Mouse (Mus musculus) kidney, postnatal 0 days (tissue): ENCODE measurements around the gene Traf3ip1. TPM values are rescaled to one million over a fixed set of nuclear protein-coding genes. Genes with fewer than 3 reads are reported as not detected.

Experiments
- ATAC-seq: fragments of 200-750 bp; cut with Nextera tagmentation; replicated peaks from 2 replicates; pipeline ENCODE4 v1.8.0; 2017; ENCODE audit warnings: low read depth, moderate number of reproducible peaks, moderate TSS enrichment, moderate library complexity; ENCODE audit not compliant: low FRiP score
- DNase-seq: peaks from one replicate; pipeline ENCODE4 v3.0.0-alpha.2; 2016; ENCODE audit warnings: low spot score
- H3K27ac ChIP-seq: fragments of 300-500 bp; sonication (generic); 2 replicates; pipeline ENCODE4 v1.5.1; 2014; ENCODE audit warnings: mild to moderate bottlenecking
- H3K27me3 ChIP-seq: fragments of 300-500 bp; sonication (generic); 2 replicates; pipeline ENCODE4 v1.6.1; 2014; ENCODE audit warnings: low read length, mixed read lengths; ENCODE audit not compliant: insufficient read depth
- H3K36me3 ChIP-seq: fragments of 300-500 bp; sonication (generic); 2 replicates; pipeline ENCODE4 v1.6.1; 2014; ENCODE audit warnings: low read length, mixed read lengths; ENCODE audit not compliant: insufficient read depth
- H3K4me1 ChIP-seq: fragments of 300-500 bp; sonication (generic); replicated peaks from 2 replicates; pipeline ENCODE4 v1.6.1; 2014; ENCODE audit warnings: antibody characterized with exemption, low read length, mixed read lengths; ENCODE audit not compliant: insufficient read depth
- H3K4me2 ChIP-seq: fragments of 300-500 bp; sonication (generic); 2 replicates; pipeline ENCODE4 v1.6.1; 2014; ENCODE audit warnings: mild to moderate bottlenecking, low read length, moderate library complexity, mixed read lengths
- H3K4me3 ChIP-seq: fragments of 300-500 bp; sonication (generic); replicated peaks from 2 replicates; pipeline ENCODE4 v1.5.1; 2014; ENCODE audit warnings: low read depth, low read length
- H3K9ac ChIP-seq: fragments of 300-500 bp; sonication (generic); 2 replicates; pipeline ENCODE4 v1.6.1; 2014; ENCODE audit warnings: low read depth, low read length
- H3K9me3 ChIP-seq: fragments of 300-500 bp; sonication (generic); replicated peaks from 2 replicates; pipeline ENCODE4 v1.6.1; 2016; ENCODE audit warnings: low read length, inconsistent platforms, mixed read lengths
- CTCF ChIP-seq: IDR thresholded peaks from 2 replicates; pipeline ENCODE4 v1.5.1; 2016; ENCODE audit warnings: antibody characterized with exemption, low read depth, mild to moderate bottlenecking, moderate library complexity
- WGBS: fragments of 180-500 bp; shearing (Covaris S2); extraction: QIAGEN DNeasy Blood & Tissue Kit; methylation state at CpG from one replicate; pipeline ENCODE4 v1.1.7; 2014; 5-methylcytosine and 5-hydroxymethylcytosine counted together
- polyA plus RNA-seq: library from polyadenylated mRNA; unstranded; fragments of >200 nt; fragmentation: Nextera tagmentation; extraction: Ambion mirVana; gene quantifications from 2 replicates; pipeline ENCODE4 v1.2.1, GENCODE M21; 2015

Gene Traf3ip1
- polyA plus RNA-seq, 1 experiment from 2014 or later = 6.3 TPM

DNA sequence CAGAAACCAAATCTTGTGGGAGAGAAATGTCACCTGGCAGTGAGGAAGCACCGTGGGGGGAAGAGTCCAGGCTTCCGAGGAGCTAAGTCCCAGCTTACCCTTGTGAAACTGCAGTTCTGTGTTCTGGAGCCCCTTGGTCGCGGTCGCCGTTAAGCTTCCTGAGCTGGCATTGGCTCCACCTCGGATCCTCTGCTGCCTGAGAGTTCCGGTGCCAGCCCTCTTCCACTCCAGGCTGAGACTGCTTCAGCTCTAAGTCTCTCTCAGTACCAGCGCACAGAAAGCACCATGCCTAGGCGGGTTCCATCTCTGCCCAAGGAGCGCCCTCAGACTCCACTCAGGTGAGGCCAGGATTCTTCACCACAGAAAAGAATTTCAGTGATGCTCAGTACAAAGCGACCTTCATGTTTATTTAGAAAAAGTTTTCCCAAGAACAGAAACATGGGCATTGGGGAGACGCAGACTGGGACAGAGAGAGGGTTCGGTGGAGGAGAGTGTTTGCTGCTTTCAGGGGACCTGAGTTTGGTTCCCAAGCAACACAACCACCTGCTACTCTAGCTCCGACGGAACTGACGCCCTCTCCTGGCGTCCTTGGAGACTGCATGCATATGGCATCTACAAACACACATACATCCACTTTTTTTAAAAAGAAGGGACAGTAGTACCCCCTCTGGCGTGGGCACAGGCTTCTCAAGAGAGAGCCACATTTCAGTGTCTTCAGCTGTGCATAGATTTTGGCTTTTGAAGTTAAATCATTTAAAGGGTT, 39.7 kb downstream of the Traf3ip1 start:
- ATAC-seq (no peak), DNase-seq (no peak)
- Histone ChIP-seq H3K27ac (no peak overlapping the region), H3K4me1 (no peaks in the 10 kb centered on the region), H3K36me3 (0 out of 2 replicates have a peak, but pooled peaks cover 3% of the 10 kb centered on the region), H3K4me3 (no peak overlapping the region), H3K9ac (no peak overlapping the region), H3K4me2 (no peak overlapping the region), H3K9me3 (no peaks in the 10 kb centered on the region), H3K27me3 (no peaks in the 10 kb centered on the region)
- WGBS = 75% methylated on average over 19 of the region's 19 CpGs
- no peak; the same call in 1 of the 2 replicates for TF ChIP-seq CTCF

DNA sequence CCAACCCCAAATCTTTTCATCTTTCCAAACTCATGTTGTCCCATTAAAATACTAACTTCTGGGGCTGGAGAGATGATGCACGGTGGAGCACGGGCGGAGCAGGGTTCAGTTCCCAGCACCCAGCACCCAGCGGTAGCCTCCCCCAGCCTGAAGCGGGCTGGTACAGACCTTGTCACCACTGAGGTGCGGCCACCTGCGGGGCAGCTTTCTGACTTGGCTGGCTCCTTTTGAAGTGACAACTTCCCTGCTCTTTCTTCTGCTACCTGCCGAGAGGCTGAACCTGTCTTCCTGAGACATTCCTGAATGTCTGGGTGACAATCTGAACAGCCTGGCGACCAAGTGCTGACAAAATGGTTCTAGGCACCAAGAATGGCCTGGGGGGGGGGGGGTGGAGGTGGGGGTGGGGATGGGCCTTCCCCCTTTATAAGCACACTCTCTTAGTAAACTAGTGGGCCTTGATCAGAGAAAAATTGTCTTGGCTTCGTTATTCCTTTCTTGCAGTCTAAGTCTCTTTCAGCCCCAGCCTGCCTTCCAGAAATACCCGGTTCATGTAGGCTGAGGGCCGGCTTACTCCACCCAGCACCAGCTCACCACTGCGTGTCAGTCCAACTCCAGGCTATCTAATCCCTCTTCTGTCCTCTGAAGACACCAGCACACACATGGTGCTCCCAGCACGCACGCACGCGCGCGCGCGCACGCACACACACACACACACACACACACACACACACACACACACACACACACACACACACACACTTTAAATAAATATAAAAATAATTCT, 43.5 kb downstream of the Traf3ip1 start:
- no peaks in the 10 kb centered on the region for H3K27me3 ChIP-seq
- DNase-seq (no peak), ATAC-seq (no peak)
- no peak overlapping the region for H3K4me3 ChIP-seq
- no peaks in the 10 kb centered on the region for H3K36me3 ChIP-seq
- no peak overlapping the region for H3K9ac ChIP-seq
- no peak overlapping the region for H3K4me2 ChIP-seq
- peaks cover 6% of the 10 kb centered on the region for H3K4me1 ChIP-seq
- H3K27ac ChIP-seq = no peak overlapping the region
- H3K9me3 ChIP-seq = no peaks in the 10 kb centered on the region
- TF ChIP-seq CTCF = no peak
- WGBS = 39% methylated on average over 22 of the region's 22 CpGs

DNA sequence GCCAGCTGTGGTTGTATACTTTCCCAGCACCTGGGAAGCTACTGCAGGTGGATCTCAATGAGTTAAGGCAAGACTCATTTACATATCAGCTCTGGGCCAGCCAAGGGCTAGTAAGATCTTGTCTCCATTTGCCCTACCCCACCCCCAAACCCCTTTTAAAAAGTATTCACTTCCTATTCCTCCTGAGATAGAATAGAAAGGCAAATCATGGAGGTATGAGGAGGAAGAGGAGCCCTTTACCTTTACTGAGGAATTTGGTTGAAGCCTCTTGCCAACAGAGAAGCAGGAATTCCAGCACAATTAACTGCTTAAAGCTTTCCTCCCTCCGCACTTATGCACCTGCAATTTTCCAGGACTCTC, 44.1 kb downstream of the Traf3ip1 start:
- TF ChIP-seq CTCF = no peak
- H3K4me2 ChIP-seq = no peak overlapping the region
- DNase-seq (no peak), ATAC-seq (no peak)
- 52% methylated on average over 1 of the region's 1 CpGs for whole genome bisulfite sequencing
- H3K9ac ChIP-seq = no peak overlapping the region
- H3K4me3 ChIP-seq = no peak overlapping the region
- no peaks in the 10 kb centered on the region for H3K36me3 ChIP-seq
- H3K27ac ChIP-seq = no peak overlapping the region
- no peaks in the 10 kb centered on the region for H3K27me3 ChIP-seq
- no peaks in the 10 kb centered on the region for H3K9me3 ChIP-seq
- peaks cover 6% of the 10 kb centered on the region for H3K4me1 ChIP-seq

DNA sequence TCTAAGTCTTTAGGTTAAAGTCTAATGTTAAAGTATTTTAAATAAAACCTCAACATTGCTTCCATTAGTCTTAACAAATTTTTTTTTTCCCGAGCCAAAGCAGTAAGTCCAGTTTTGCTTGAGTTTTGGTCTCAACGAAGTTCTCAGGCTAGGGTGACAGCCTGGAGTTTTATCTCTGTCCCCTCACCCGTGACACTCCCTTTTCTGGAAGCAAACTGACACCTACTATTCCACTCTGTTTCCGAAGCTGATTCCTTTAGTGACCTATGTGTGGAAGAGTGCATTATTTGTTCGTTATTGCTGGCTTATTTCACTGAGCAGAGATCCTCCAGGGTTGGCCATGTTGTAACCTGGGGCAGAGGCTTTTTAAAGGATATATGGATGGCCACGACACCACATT, 44.8 kb downstream of the Traf3ip1 start:
- ATAC-seq (no peak), DNase-seq (no peak)
- peak overlapping the region; percentile 85; the same call in 1 of the 2 replicates for H3K4me2 ChIP-seq
- H3K36me3 ChIP-seq = no peaks in the 10 kb centered on the region
- H3K4me1 ChIP-seq = peaks cover 6% of the 10 kb centered on the region
- no peak overlapping the region for H3K4me3 ChIP-seq
- no peak for TF ChIP-seq CTCF
- H3K27ac ChIP-seq = no peak overlapping the region
- no peaks in the 10 kb centered on the region for H3K27me3 ChIP-seq
- H3K9me3 ChIP-seq = no peaks in the 10 kb centered on the region
- H3K9ac ChIP-seq = no peak overlapping the region
- 20% methylated on average over 6 of the region's 6 CpGs for WGBS

DNA sequence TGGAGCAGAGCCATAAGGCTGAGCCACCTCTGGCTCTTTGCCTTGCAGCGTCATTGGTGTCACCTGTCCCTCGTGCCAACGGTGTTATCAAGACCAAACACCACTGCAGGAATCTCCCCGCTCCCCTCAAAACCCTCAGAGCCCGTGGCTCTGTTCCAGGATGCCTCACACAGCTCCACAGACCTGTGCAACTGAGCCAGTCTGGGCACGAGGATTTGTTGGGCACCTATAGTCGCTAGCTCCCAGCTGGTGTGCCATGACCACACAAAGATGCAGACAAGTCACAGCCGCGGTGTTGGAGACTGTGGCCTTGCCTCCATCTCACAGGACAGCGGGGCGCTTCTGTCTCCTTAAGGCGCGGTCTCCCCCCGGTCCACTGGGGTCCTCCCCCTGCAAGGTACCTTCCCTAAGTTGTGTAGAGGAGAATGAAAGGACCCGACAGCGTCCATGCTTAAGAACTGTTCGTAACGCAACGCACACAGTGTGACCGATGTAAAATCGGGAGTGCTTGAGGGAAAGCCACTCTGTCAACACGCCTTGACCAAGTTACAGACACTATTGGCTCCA, 45.3 kb downstream of the Traf3ip1 start:
- ATAC-seq (peak; percentile 26), DNase-seq (no peak)
- Histone ChIP-seq H3K27me3 (no peaks in the 10 kb centered on the region), H3K27ac (no peak overlapping the region), H3K9me3 (no peaks in the 10 kb centered on the region), H3K36me3 (0 out of 2 replicates have a peak, but pooled peaks cover under 1% of the 10 kb centered on the region), H3K4me1 (peaks cover 6% of the 10 kb centered on the region), H3K9ac (no peak overlapping the region), H3K4me2 (peak overlapping the region; percentile 85), H3K4me3 (peak overlapping the region; percentile 65)
- TF ChIP-seq CTCF = no peak
- WGBS = 3% methylated on average over 22 of the region's 22 CpGs

DNA sequence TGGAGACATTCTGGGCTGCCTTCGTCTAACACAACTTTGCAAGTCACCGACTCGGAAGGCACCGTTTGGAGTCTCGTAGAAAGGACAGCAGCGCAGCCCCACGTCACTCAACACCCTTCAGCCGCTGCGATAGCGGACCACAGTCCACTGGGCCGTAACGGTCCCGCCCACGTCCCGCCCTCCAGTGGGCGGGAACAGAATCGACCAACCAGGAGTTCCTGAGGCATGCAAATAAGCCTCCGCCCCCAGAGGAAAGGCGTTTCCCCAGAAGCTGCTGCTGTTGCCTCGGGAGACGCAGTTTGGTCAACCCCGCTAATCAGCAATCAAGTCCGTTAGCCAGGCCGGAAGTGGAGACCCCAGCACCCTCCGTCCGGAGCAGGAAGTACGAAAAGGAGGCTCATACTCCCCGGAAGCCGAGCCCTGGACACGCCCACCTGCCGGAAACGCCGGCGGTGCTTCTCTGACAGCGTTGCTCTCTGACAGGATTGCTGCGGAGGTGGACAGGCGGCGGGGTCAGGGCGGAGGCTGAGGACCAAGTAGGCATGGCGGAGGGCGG, 45.9 kb downstream of the Traf3ip1 start, which contains the start of gene Asb1:
Gene Asb1, plus strand, starts transcription at position 274 of the 556 bp plus-strand sequence.
- Histone ChIP-seq H3K27ac (peak within 1 kb of the TSS; percentile 25; the same call in 1 of the 2 replicates), H3K9ac (peak within 1 kb of the TSS; percentile 69), H3K4me1 (peaks cover 6% of the 10 kb centered on the region), H3K27me3 (no peaks in the 10 kb centered on the region), H3K36me3 (peaks cover 6% of the 10 kb centered on the region), H3K4me2 (peak within 1 kb of the TSS; percentile 85), H3K9me3 (no peaks in the 10 kb centered on the region), H3K4me3 (peak within 1 kb of the TSS; percentile 65)
- DNase-seq = peak; percentile 99
- under 1% methylated on average over 41 of the region's 41 CpGs for WGBS
- ATAC-seq = peak; percentile 96
- peak; percentile 48 for TF ChIP-seq CTCF
